Mouse (Mus musculus): ENCODE measurements around the gene Agbl2. TPM values are rescaled to one million over a fixed set of nuclear protein-coding genes. Genes with fewer than 3 reads are reported as not detected.
"Not testable (repeated sequence)": the region's sequence is repeated elsewhere in the genome, so short reads cannot be mapped to it uniquely, and the experiment has no call there.

The Agbl2 gene
- total and polyA plus RNA-seq, 3 experiments: 0.81 to 1.6 (median 0.86) TPM

DNA sequence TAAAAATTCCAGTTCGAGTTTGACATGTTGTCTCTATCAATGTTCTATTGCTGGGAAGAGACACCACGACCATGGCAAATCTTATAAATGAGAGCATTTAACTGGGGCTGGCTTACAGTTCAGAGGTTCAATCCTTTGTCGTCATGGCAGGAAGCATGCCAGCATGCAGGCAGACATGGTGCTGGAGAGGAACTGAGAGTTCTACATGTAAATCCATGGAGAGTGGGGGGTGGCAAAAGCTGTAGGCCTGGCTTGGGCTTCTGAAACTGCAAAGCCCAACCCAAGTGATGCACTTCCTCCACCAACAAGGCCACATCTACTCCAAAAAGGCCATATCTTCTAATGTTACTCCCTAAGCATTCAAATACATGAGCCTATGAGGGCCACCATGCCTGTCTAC, 38.4 kb downstream of the Agbl2 start:
- no peak overlapping the region for H3K9ac ChIP-seq (ENCODE audit: low read depth, low read length)
- DNase-seq: no peak
- no peaks in the 10 kb centered on the region for H3K27me3 ChIP-seq (ENCODE audit: control insufficient read depth, insufficient read depth, low read length)
- no peaks in the 10 kb centered on the region for H3K4me1 ChIP-seq (ENCODE audit: control insufficient read depth, insufficient read depth, low read length)
- TF ChIP-seq POLR2A (IDR thresholded peaks at IDR 0.05; ENCODE audit: insufficient read depth, low read depth, low read length): no peak
- TF ChIP-seq EP300 (IDR thresholded peaks at IDR 0.05; ENCODE audit: insufficient read depth, low read depth, low read length): no peak
- no peak for TF ChIP-seq CTCF (IDR thresholded peaks at IDR 0.05)
- 79% methylated on average over 3 of the region's 3 CpGs for WGBS
- no peaks in the 10 kb centered on the region for H3K79me2 ChIP-seq (replicated peaks; ENCODE audit: control insufficient read depth, insufficient read depth, low read length)
- intact Hi-C loops (cut with DNase I): no loop called here
- no peak overlapping the region for H3K4me3 ChIP-seq
- no peak overlapping the region for H3K27ac ChIP-seq
- no peaks in the 10 kb centered on the region for H3K36me3 ChIP-seq (ENCODE audit: control insufficient read depth, insufficient read depth, low read length)

DNA sequence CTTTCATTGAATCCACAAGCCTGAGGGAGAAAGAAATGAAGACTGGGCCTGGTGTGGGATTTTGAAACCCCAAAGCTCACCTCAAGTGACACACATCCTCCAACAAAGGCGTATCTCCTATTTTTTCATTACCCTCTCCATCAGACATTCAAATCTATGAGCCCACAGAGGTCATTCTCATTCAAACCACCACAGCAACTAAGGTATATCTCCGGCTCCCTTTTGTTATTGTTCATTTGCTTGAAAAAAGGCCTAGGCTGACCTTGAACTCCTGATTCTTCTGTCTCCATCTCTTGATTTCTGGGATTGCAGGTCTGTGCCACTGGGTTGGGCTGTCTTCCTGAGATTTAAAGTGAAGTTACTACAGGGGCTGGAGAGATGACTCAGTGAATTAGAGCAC, 40.5 kb downstream of the Agbl2 start:
- no peak overlapping the region for H3K9ac ChIP-seq (ENCODE audit: low read depth, low read length)
- H3K79me2 ChIP-seq (replicated peaks; ENCODE audit: control insufficient read depth, insufficient read depth, low read length): no peaks in the 10 kb centered on the region
- no peak overlapping the region for H3K4me3 ChIP-seq
- no peak for TF ChIP-seq POLR2A (IDR thresholded peaks at IDR 0.05; ENCODE audit: insufficient read depth, low read depth, low read length)
- TF ChIP-seq EP300 (IDR thresholded peaks at IDR 0.05; ENCODE audit: insufficient read depth, low read depth, low read length): no peak
- TF ChIP-seq CTCF (IDR thresholded peaks at IDR 0.05): no peak
- WGBS: 90% methylated on average over 2 of the region's 2 CpGs
- no peaks in the 10 kb centered on the region for H3K4me1 ChIP-seq (ENCODE audit: control insufficient read depth, insufficient read depth, low read length)
- no peaks in the 10 kb centered on the region for H3K27me3 ChIP-seq (ENCODE audit: control insufficient read depth, insufficient read depth, low read length)
- H3K27ac ChIP-seq: no peak overlapping the region
- DNase-seq: no peak
- intact Hi-C loops (cut with DNase I): no loop called here
- H3K36me3 ChIP-seq (ENCODE audit: control insufficient read depth, insufficient read depth, low read length): no peaks in the 10 kb centered on the region

DNA sequence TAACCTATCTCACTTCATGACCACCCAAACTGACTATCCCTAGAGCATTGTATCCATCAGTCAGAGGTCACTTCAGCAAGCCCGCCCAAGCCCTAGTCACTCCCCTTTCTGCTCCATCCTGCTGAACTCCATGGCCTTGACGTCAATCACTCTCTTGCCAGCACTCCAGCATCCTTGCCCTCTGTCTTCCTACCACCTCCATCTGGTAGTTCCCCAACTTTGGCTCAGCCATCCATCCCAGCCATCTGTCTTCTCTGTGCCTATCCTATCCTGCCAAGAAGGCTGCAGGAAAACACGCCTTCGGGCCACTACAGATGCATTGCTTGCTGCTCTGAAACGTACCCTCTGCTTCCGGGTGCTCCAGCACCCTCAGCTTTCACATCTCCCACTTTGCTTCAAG, 41.3 kb downstream of the Agbl2 start:
- Histone ChIP-seq H3K4me1 (ENCODE audit: control insufficient read depth, insufficient read depth, low read length) (no peaks in the 10 kb centered on the region), H3K36me3 (ENCODE audit: control insufficient read depth, insufficient read depth, low read length) (no peaks in the 10 kb centered on the region), H3K27me3 (ENCODE audit: control insufficient read depth, insufficient read depth, low read length) (no peaks in the 10 kb centered on the region), H3K27ac (no peak overlapping the region), H3K79me2 (replicated peaks; ENCODE audit: control insufficient read depth, insufficient read depth, low read length) (no peaks in the 10 kb centered on the region), H3K4me3 (no peak overlapping the region), H3K9ac (ENCODE audit: low read depth, low read length) (no peak overlapping the region)
- intact Hi-C loops (cut with DNase I): no loop called here
- TF ChIP-seq CTCF (IDR thresholded peaks at IDR 0.05) (no peak), EP300 (IDR thresholded peaks at IDR 0.05; ENCODE audit: insufficient read depth, low read depth, low read length) (no peak), POLR2A (IDR thresholded peaks at IDR 0.05; ENCODE audit: insufficient read depth, low read depth, low read length) (no peak)
- DNase-seq: no peak
- whole genome bisulfite sequencing: 80% methylated on average over 6 of the region's 6 CpGs

DNA sequence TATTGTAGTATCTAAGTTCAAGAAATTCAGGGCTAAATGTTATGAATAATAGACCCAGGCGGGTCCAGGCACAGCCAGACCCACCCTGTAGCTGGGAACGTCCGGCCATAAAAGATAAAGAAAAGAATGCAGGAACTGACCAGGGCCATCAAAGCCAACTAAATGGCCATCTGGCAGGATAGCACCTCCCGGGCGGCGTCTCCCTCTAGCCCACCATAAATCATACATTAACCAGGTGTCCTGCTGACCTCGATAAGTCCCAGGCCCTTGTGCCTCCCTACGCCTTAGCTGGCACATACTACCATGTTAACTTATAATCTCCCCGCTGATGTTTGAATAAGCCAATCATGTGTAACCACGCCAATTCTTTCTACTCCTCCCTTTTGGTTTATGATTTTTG, 42.0 kb downstream of the Agbl2 start:
- H3K79me2 ChIP-seq (replicated peaks; ENCODE audit: control insufficient read depth, insufficient read depth, low read length); H3K4me1 ChIP-seq (ENCODE audit: control insufficient read depth, insufficient read depth, low read length); H3K27ac ChIP-seq; H3K36me3 ChIP-seq (ENCODE audit: control insufficient read depth, insufficient read depth, low read length); intact Hi-C loops (cut with DNase I); DNase-seq; H3K4me3 ChIP-seq; H3K9ac ChIP-seq (ENCODE audit: low read depth, low read length); H3K27me3 ChIP-seq (ENCODE audit: control insufficient read depth, insufficient read depth, low read length): not testable (repeated sequence)
- WGBS: 49% methylated on average over 10 of the region's 10 CpGs

DNA sequence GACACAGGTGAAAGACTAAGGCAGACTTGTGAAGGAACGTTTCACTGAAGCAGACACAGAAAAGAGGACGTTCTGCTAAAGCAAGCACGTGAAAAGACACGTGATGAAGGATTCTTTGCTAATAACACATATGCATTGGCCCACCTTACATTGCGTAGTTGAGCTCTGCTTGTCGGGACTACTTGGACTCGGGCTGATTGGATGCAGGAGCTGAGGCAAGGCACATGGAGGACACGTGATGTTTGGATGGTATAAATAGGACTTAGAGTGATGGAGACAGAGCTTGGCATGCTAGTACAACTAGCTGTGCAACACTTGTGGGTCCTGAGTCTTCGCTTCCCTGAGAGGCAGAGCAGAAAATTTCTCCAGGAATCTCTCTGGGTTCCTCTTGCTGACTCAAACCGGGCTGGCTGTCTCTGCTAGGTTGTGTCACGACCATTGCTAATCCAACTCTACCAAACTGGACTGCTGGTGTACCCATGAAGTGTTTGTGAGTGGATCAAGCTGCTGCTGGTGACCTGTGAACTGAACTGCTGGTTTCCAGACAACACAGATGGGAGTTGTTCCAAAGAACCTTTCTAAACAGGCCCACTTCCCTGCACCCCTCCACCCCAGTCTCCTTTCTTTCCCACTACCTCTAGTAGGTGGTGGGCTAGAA, 43.1 kb downstream of the Agbl2 start:
- Histone ChIP-seq H3K9ac (ENCODE audit: low read depth, low read length) (no peak overlapping the region), H3K36me3 (ENCODE audit: control insufficient read depth, insufficient read depth, low read length) (no peaks in the 10 kb centered on the region), H3K4me3 (no peak overlapping the region), H3K27ac (no peak overlapping the region), H3K4me1 (ENCODE audit: control insufficient read depth, insufficient read depth, low read length) (no peaks in the 10 kb centered on the region), H3K79me2 (replicated peaks; ENCODE audit: control insufficient read depth, insufficient read depth, low read length) (no peaks in the 10 kb centered on the region), H3K27me3 (ENCODE audit: control insufficient read depth, insufficient read depth, low read length) (no peaks in the 10 kb centered on the region)
- DNase-seq: no peak
- intact Hi-C loops (cut with DNase I): no loop called here
- WGBS: 81% methylated on average over 11 of the region's 11 CpGs
- TF ChIP-seq CTCF (IDR thresholded peaks at IDR 0.05) (no peak), EP300 (IDR thresholded peaks at IDR 0.05; ENCODE audit: insufficient read depth, low read depth, low read length) (no peak), POLR2A (IDR thresholded peaks at IDR 0.05; ENCODE audit: insufficient read depth, low read depth, low read length) (no peak)

DNA sequence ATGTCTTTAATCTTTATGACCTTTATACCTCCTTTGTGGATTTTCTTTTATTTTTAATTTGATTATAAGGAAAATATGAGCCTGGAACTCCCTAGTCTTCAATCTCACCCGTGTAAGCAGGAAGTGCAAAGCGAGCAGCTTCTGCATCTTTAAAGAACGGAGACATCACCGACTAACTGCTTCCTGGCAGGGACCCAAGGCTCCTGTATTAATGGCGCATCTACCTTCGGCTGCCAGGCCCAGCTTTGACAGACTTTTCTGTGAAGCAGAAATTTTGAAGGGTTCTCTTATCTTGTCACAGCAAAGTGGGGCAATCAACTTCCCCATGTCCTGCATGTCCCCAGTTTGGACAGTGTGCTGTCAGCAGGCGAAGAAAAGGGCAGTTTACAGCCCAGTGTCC, 46.2 kb downstream of the Agbl2 start:
- TF ChIP-seq POLR2A (IDR thresholded peaks at IDR 0.05; ENCODE audit: insufficient read depth, low read depth, low read length) (no peak), CTCF (IDR thresholded peaks at IDR 0.05) (no peak), EP300 (IDR thresholded peaks at IDR 0.05; ENCODE audit: insufficient read depth, low read depth, low read length) (no peak)
- no peak for DNase-seq
- Histone ChIP-seq H3K4me3 (no peak overlapping the region), H3K27ac (no peak overlapping the region), H3K79me2 (replicated peaks; ENCODE audit: control insufficient read depth, insufficient read depth, low read length) (no peaks in the 10 kb centered on the region), H3K36me3 (ENCODE audit: control insufficient read depth, insufficient read depth, low read length) (no peaks in the 10 kb centered on the region), H3K27me3 (ENCODE audit: control insufficient read depth, insufficient read depth, low read length) (no peaks in the 10 kb centered on the region), H3K4me1 (ENCODE audit: control insufficient read depth, insufficient read depth, low read length) (no peaks in the 10 kb centered on the region), H3K9ac (ENCODE audit: low read depth, low read length) (no peak overlapping the region)
- intact Hi-C loops (cut with DNase I): no loop called here
- WGBS: 44% methylated on average over 7 of the region's 7 CpGs

Data from heart, adult 2 months (tissue).